Mouse (Mus musculus) urinary bladder, postnatal 10 days (tissue): ENCODE data around the gene Olfr1303.

Experiments used
- DNase-seq: peaks from one replicate; pipeline ENCODE4 v3.0.0; 2022; ENCODE audit warnings: low spot score

Olfr1303 gene

GRCm38 (mm10) chr2:111820240-111820639 is at the start of gene Olfr1303:
Olfr1303 (minus strand) TSS chr2:111820340.
- DNase-seq = no peak

DNA sequence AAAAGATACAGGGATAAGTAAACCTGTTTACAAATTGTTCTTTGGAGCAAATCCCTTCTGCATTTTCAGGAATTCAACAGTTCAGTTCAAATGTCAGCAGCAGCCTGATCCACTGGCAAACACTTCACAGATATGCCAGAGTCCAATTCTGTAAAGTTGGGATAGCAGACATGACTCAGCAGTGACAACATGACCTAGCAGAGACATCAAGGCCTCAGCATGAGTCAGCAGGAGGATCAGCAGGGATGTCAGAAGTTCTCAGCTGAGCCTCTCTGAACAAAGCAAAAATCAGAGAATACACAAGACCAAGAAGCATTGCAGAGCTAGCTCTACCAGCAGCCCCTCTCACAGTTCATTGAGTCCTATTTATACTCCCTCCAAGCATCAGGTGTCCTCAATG is 7.2 kb downstream of the Olfr1303 start:
- DNase-seq = no peak

GRCm38 (mm10) chr2:111777129-111777528 is 43.0 kb downstream of the Olfr1303 start, which contains the start of gene Olfr1302:
Olfr1302 (plus strand) TSS chr2:111777429.
- DNase-seq = no peak
